Mouse (Mus musculus): ENCODE results near the gene Rasa3.

Rasa3 gene

GRCm38 (mm10) chr8:13571999-13572398, 105.4 kb downstream of the Rasa3 start:
- DNase-seq (ENCODE audit: extremely low spot score, low read depth, low spot score), result no peak

GRCm38 (mm10) chr8:13562118-13562517, 115.3 kb downstream of the Rasa3 start, which contains the start of gene 1700029H14Rik:
1700029H14Rik (minus strand) TSS chr8:13562461.
- DNase-seq (ENCODE audit: extremely low spot score, low read depth, low spot score), result no peak

DNA sequence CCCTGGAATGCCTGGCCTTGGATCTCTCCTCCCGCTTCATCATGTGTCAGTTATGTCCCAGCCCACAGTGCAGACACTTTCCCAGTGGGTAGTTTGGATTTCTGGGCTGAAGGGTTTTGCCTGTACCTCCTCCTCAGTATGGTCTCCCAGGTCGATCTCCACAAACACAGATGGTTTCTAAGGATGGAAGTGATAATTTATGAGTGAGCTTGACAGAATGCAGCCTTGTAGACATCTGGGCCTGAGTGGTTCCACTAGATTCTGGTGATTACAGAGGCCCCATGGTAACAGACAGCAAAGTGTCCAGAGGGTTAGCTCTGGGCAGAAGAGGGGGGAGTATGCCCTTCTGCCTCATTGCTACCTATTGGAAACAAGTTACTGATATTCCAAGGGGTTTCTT, 119.9 kb downstream of the Rasa3 start:
- no peak for DNase-seq (ENCODE audit: extremely low spot score, low read depth, low spot score)

DNA sequence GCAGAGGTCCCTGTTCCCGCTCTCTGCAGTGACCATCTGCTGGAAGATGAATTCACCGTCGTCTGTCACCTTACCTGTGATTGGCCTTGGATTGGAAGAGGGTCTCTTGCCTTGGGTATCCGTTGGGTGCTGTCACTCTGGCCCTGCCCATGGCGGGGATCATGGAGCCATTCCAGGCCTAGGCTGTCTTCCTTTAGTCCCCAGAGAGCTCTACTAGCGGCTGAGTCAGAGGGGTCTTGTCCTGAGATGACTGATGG, 125.9 kb downstream of the Rasa3 start:
- no peak for DNase-seq (ENCODE audit: extremely low spot score, low read depth, low spot score)

- peak; percentile 68 for DNase-seq (ENCODE audit: extremely low spot score, low read depth, low spot score)
These were observed 126.5 kb downstream of the Rasa3 start for GRCm38 (mm10) chr8:13550718-13551573.

DNA sequence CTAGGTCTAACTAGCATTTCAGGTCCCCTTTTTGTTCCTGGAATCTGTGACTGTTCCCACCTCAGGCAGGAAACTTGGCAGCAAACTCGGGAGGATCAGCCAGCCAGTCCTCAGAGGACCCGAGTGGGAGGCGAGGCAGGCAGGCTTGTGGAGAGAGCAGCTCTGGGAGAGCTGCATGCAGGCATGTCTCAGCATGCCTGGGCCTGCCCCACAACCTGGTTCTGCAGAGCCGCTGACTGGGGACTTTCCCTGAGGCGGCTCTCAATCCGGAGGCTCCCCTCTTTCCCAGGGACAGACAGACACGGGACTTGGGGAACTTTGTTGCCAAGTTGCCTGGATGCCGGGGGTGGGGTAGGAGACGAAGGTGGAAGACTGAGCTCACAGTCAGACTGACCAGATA, 128.6 kb downstream of the Rasa3 start:
- DNase-seq (ENCODE audit: extremely low spot score, low read depth, low spot score), result no peak

DNA sequence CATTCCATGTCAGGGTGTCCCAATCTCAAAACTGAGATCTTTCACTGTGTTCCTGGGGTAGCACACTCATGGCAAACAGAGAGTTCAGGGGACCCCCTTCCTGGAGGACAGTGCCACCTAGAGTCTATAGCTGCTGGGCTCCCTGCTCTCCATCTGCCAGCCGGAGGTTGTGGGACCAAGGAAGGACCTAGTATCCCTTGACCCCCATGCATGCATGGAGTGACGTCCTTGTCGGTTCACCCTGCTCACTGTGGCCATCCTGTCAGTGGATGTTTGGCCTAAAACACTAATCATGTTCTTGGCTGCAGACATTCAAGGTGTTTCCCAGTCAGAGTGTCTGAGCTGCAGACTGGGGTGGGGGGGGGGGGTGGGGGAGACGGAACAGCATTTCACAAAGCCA, 129.2 kb downstream of the Rasa3 start:
- no peak for DNase-seq (ENCODE audit: extremely low spot score, low read depth, low spot score)

- DNase-seq (ENCODE audit: extremely low spot score, low read depth, low spot score), result no peak
These were observed 131.0 kb downstream of the Rasa3 start for GRCm38 (mm10) chr8:13546421-13546820.

DNA sequence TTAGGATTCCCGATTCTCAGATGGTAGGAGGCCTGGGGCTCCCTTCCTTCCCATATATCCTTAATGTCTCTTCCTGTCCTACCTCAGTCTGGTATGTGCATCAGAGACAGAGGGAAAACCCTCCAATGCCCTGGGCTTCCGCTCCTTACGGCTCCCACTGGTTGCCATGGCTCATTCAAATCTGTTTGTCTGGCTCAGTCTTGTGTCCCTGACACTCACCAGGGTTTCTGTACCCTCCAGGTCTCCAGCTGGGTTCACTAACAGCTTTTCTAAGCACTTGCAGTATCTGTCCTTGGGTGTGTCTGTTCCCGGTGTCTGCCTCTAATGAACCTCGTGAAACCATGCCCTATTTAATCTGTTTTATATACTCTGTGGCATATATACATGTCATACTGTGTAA, 135.9 kb downstream of the Rasa3 start:
- DNase-seq (ENCODE audit: extremely low spot score, low read depth, low spot score), result no peak

- DNase-seq (ENCODE audit: extremely low spot score, low read depth, low spot score), result no peak
These were observed 137.3 kb downstream of the Rasa3 start for GRCm38 (mm10) chr8:13540122-13540521.

DNA sequence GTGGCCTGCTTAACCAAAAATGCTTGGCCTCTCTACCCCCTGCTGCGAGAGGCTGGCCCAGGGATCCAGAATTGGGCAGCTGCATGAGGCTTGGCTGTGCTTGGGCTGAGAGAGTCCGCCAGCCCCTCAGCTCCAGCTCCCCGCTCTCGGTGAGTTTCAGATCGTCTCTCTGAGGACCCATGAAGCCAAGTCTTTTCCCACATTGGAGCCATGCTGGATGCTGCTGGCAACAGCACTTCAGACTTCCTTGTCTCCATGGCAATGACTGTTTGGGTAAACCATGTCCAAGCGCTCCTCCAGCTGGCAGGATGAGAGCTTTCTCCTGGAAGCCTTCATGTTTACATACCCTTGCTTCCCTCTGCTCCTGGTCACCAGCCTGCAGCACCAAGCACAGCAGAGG, 138.6 kb downstream of the Rasa3 start:
- no peak for DNase-seq (ENCODE audit: extremely low spot score, low read depth, low spot score)

GRCm38 (mm10) chr8:13537102-13537501, 140.3 kb downstream of the Rasa3 start:
- DNase-seq (ENCODE audit: extremely low spot score, low read depth, low spot score), result no peak

GRCm38 (mm10) chr8:13533123-13533522, 144.3 kb downstream of the Rasa3 start:
- DNase-seq (ENCODE audit: extremely low spot score, low read depth, low spot score), result no peak

- DNase-seq (ENCODE audit: extremely low spot score, low read depth, low spot score), result no peak
These were observed 145.7 kb downstream of the Rasa3 start for GRCm38 (mm10) chr8:13531602-13532171.

DNA sequence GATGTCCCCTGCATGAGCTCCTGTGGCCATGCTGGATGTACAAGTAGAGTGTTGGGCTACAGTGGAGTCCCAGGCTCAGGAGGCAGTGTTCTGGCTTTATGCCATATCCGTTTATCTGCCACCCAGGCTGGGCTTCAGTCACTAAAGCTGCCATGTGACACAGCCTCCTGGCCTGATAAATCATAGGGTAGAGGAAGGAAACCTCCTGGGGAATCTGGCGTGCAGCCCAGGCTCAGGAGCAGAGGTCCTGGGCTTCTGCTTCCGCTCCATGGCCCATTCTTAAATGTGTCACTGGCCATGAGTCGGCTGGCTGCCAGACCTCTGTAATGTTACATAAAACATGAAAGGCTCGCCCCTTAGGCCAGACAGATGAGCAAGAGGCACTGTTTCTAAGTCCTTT, 146.5 kb downstream of the Rasa3 start:
- DNase-seq (ENCODE audit: extremely low spot score, low read depth, low spot score), result no peak

- no peak for DNase-seq (ENCODE audit: extremely low spot score, low read depth, low spot score)
These were observed 147.0 kb downstream of the Rasa3 start for GRCm38 (mm10) chr8:13530401-13530800.

DNA sequence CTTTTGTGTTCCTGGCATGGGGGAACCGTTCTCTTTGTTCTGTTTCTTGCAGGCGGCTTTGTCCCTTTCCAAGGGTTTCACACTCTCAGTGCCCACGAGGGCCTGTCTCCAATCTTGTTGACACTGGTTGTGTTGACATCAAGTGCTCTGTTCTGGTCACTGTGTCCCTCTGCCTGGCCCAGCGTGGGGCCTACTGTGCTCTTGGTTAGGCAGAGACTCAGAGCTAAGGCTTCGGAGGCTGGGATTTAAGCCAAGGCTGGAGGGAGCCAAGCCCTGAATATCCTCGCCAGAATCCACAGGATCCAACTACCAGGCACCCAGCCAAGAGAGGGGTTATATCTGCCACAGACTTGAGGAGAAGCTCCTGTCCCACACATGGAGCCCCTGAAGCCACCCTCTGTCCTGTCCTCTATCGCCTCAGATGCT, 147.5 kb downstream of the Rasa3 start:
- DNase-seq (ENCODE audit: extremely low spot score, low read depth, low spot score), result no peak

DNA sequence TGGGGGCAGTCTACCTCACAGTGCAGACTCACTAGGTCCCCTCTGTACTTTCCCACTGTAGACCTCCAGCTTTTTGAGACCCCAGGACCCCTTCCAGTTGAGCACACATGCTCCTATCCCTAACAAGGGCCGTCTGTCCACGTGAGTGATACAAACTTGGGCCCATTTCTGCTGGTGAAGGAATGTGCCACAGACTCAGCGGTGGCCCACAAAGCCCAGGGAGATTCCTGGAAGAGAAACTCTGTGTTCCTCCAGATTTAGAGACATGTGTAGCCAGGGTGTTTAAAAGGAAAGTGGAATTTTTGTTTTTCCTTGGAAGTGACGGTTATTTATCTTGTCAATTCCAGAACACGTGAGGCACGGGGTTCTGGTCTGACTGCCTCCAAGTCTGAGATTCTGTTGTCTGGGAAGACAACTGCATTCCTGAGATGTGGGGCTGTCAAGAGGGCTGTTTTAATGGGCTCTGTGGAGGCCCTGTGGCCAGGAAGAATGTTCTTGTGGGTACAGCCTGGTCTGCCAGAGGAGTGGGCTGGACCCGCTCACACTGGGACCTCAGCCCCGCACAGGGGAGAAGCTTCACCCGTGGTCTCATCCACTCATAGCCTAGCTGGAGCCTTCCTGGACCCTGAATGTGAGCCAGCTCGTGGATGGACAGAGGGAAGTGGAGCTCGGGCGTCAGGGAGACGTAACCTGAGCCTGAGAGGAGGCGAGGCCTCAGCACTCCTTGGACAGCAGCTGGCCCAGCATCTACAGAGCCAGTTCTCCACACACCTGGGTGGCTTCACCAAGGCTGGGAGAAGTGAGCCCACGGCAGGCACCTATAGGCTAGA, 148.2 kb downstream of the Rasa3 start:
- no peak for DNase-seq (ENCODE audit: extremely low spot score, low read depth, low spot score)

DNA sequence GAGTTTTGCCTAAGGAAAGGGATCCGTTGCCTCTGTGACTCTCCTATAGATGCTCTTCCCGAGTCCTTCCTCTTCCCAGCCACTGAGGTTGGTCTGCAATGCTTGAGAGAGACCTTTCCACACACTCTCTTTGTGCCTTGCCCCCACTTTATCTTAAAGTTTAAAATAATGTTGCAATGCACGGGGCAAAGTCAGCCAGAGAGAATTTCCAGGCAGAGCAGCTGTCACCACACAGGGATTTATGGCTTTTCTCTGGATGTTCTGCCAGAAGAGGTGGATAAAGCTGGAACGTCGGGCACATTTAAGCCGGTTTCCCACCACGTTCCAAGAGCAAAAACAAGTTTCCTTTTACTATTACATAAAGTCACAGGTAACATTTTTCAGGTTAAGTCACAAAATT, 156.0 kb downstream of the Rasa3 start:
- DNase-seq (ENCODE audit: extremely low spot score, low read depth, low spot score), result no peak

GRCm38 (mm10) chr8:13520349-13520748, 157.1 kb downstream of the Rasa3 start:
- no peak for DNase-seq (ENCODE audit: extremely low spot score, low read depth, low spot score)

GRCm38 (mm10) chr8:13519503-13519902, 157.9 kb downstream of the Rasa3 start:
- no peak for DNase-seq (ENCODE audit: extremely low spot score, low read depth, low spot score)

GRCm38 (mm10) chr8:13517284-13517781, 160.1 kb downstream of the Rasa3 start:
- DNase-seq (ENCODE audit: extremely low spot score, low read depth, low spot score), result no peak
